Mouse (Mus musculus) lung, postnatal 0 days (tissue): ENCODE results near the gene Hyal1. TPM values are rescaled to one million over a fixed set of nuclear protein-coding genes. Genes with fewer than 3 reads are reported as not detected.

Experiments
- ATAC-seq: fragments of 200-750 bp; cut with Nextera tagmentation; 2 replicates; pipeline ENCODE4 v1.8.0; 2017; ENCODE audit warnings: moderate library complexity
- DNase-seq: peaks from one replicate; pipeline ENCODE4 v3.0.0-alpha.2; 2016; ENCODE audit warnings: low spot score
- H3K27ac ChIP-seq: fragments of 300-500 bp; sonication (generic); 2 replicates; pipeline ENCODE4 v1.5.1; 2014; ENCODE audit warnings: antibody characterized with exemption, mild to moderate bottlenecking, low read length, mixed read lengths
- H3K27me3 ChIP-seq: fragments of 300-500 bp; sonication (generic); replicated peaks from 2 replicates; pipeline ENCODE4 v1.6.1; 2014; ENCODE audit warnings: low read length, mixed read lengths; ENCODE audit not compliant: insufficient read depth
- H3K36me3 ChIP-seq: fragments of 300-500 bp; sonication (generic); 2 replicates; pipeline ENCODE4 v1.6.1; 2014; ENCODE audit warnings: low read length, mixed read lengths; ENCODE audit not compliant: insufficient read depth
- H3K4me1 ChIP-seq: fragments of 300-500 bp; sonication (generic); 2 replicates; pipeline ENCODE4 v1.6.1; 2014; ENCODE audit warnings: antibody characterized with exemption, low read depth, low read length, mixed read lengths; ENCODE audit not compliant: insufficient read depth
- H3K4me2 ChIP-seq: fragments of 300-500 bp; sonication (generic); replicated peaks from 2 replicates; pipeline ENCODE4 v1.6.1; 2014; ENCODE audit warnings: low read depth, mild to moderate bottlenecking, low read length, moderate library complexity, mixed read lengths
- H3K4me3 ChIP-seq: fragments of 300-500 bp; sonication (generic); 2 replicates; pipeline ENCODE4 v1.5.1; 2014; ENCODE audit warnings: low read depth, low read length
- H3K9ac ChIP-seq: fragments of 300-500 bp; sonication (generic); replicated peaks from 2 replicates; pipeline ENCODE4 v1.6.1; 2014; ENCODE audit warnings: low read depth, mild to moderate bottlenecking
- H3K9me3 ChIP-seq: fragments of 300-500 bp; sonication (generic); 2 replicates; pipeline ENCODE4 v1.6.1; 2016; ENCODE audit warnings: low read length, mixed read lengths
- CTCF ChIP-seq: IDR thresholded peaks from 2 replicates; pipeline ENCODE4 v1.5.1; 2016; ENCODE audit warnings: antibody characterized with exemption, mild to moderate bottlenecking
- EP300 ChIP-seq: IDR thresholded peaks from 2 replicates; pipeline ENCODE4 v1.6.1; 2016; ENCODE audit warnings: antibody characterized with exemption, mild to moderate bottlenecking, control low read depth
- WGBS: fragments of 180-500 bp; shearing (Covaris S2); extraction: QIAGEN DNeasy Blood & Tissue Kit; methylation state at CpG from one replicate; pipeline ENCODE4 v1.1.7; 2014; 5-methylcytosine and 5-hydroxymethylcytosine counted together
- polyA plus RNA-seq: library from polyadenylated mRNA; unstranded; fragments of >200 nt; fragmentation: Nextera tagmentation; extraction: Ambion mirVana; gene quantifications from 2 replicates; pipeline ENCODE4 v1.2.1, GENCODE M21; 2015

The Hyal1 gene
- polyA plus RNA-seq, 1 experiment from 2014 or later, result 11.0 TPM

DNA sequence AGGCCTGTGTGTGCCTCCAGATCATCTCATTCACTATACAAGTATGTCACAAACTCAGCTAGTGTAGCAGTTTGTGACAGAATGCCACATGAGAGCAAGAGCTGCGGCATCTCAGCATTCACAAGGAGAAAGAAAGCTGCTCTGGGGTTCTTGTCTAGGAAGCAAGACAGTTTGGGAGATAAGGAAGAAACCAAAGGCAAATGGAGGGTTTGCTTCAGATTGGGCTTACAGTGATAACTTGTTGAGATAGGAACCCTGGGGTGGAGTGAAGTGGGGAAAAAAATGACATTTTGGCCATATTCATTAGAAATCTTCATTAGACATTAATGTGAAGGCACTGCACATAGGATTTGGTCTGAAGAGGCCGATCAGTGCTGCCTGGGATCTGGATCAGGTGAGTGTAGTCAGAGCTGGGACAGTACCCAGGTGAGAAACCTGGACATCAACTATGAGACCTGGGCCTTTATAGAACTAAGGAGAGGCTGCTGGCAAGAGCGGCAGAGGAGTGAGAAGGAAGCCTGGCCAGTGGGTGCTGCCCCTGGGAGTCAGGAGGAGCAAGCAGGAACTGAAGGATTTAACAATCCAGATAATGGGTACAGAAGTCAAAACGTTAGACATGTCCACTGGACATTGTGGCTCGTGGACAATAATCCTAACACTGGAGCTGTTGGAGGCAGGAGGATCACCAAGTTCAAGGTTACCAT, 23.9 kb upstream of the Hyal1 start:
- Histone ChIP-seq H3K27ac (peak overlapping the region; percentile 82; the same call in 1 of the 2 replicates), H3K4me1 (peaks cover 36% of the 10 kb centered on the region), H3K27me3 (no peaks in the 10 kb centered on the region), H3K4me2 (peak overlapping the region; percentile 78), H3K9ac (no peak overlapping the region), H3K9me3 (no peaks in the 10 kb centered on the region), H3K4me3 (no peak overlapping the region), H3K36me3 (peaks cover 9% of the 10 kb centered on the region; the same call in 1 of the 2 replicates)
- 75% methylated on average over 5 of the region's 5 CpGs for WGBS
- ATAC-seq (no peak), DNase-seq (no peak)
- no peak for TF ChIP-seq EP300
- TF ChIP-seq CTCF, result no peak

DNA sequence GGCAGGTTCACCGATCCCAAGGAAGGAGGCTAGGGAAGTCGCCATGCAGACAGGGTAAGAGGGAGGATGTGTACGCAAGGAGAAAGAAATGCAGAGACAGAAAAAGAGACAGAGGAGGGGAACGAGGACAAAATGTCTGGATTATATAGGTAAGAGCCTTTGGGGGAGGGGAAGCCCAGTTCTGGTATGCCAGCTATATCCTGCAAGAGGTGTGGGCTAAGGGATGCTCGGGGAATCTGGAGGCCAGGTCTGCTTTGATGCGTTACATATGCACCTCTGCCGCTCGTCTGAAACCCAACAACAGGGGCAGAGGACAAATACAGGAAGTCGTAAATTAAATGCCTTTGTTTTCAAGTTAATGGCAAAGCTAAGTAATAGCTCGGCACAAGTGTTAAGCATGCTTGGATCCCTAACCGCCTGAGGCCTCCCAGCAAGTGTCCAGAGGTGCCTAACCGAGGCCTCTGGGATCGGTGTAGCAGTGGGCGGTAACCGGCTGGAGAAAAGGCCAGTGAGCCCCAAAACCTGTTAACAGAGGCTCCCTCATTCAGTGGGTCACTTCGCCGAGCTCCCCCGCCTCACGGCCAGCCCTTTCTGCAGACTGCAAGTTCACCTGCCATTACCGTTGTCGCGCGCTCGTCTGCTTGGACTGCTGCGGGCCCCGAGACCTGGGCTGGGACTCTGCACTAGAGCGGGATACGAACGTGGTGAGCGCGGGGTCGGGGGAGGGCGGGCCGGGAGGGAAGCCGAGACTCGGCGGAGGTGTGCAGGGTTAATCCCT, 23.0 kb upstream of the Hyal1 start:
- H3K27ac ChIP-seq, result peak overlapping the region; percentile 82
- peak overlapping the region; percentile 23; the same call in 1 of the 2 replicates for H3K9ac ChIP-seq
- ATAC-seq, result peak; percentile 14
- TF ChIP-seq CTCF (no peak), EP300 (no peak)
- DNase-seq, result no peak
- H3K9me3 ChIP-seq, result no peaks in the 10 kb centered on the region
- peaks cover 36% of the 10 kb centered on the region for H3K4me1 ChIP-seq
- peak overlapping the region; percentile 78 for H3K4me2 ChIP-seq
- 5% methylated on average over 36 of the region's 37 CpGs for WGBS
- no peaks in the 10 kb centered on the region for H3K27me3 ChIP-seq
- H3K36me3 ChIP-seq, result peaks cover 18% of the 10 kb centered on the region; the same call in 1 of the 2 replicates
- H3K4me3 ChIP-seq, result peak overlapping the region; percentile 79

GRCm38 (mm10) chr9:107554319-107554825, 22.4 kb upstream of the Hyal1 start:
- Histone ChIP-seq H3K9me3 (no peaks in the 10 kb centered on the region), H3K27me3 (no peaks in the 10 kb centered on the region), H3K36me3 (peaks cover 24% of the 10 kb centered on the region; the same call in 1 of the 2 replicates), H3K9ac (peak overlapping the region; percentile 72), H3K27ac (peak overlapping the region; percentile 99), H3K4me3 (peak overlapping the region; percentile 79), H3K4me2 (peak overlapping the region; percentile 78), H3K4me1 (peaks cover 36% of the 10 kb centered on the region)
- TF ChIP-seq EP300 (no peak; the same call in 1 of the 2 replicates), CTCF (peak; percentile 44; the same call in 1 of the 2 replicates)
- DNase-seq (peak; percentile 99), ATAC-seq (peak; percentile 90)
- WGBS, result 3% methylated on average over 50 of the region's 53 CpGs

DNA sequence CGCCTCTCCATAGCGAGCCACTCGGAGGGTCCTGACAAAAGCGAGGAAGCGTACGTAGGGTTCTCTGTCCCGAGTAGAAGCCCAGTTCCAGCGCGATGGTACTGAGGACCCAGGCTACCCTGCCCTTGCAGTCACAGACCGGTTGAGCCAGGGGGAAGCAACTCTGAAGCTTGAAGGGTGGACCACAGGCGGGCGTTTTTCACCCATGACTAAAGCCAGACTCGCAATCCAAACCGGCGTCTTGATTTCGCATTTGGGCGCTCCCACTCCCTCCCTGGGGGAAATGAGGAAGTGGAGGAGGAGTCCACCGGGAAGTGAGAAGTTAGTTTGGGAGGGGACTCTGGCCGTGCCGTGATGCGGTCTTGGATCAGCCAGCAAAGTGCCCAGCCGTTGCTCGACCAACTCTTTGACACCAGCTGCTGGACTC, 21.7 kb upstream of the Hyal1 start:
- peak overlapping the region; percentile 78 for H3K4me2 ChIP-seq
- peaks cover 30% of the 10 kb centered on the region; the same call in 1 of the 2 replicates for H3K36me3 ChIP-seq
- ATAC-seq, result peak; percentile 29
- peak overlapping the region; percentile 99 for H3K27ac ChIP-seq
- H3K9ac ChIP-seq, result peak overlapping the region; percentile 72
- DNase-seq, result peak; percentile 96
- TF ChIP-seq CTCF, result 0 out of 2 replicates have a peak, but pooled peaks have one; percentile 24
- 0 out of 2 replicates have a peak, but pooled peaks have one; percentile 17 for TF ChIP-seq EP300
- WGBS, result under 1% methylated on average over 22 of the region's 23 CpGs
- peak overlapping the region; percentile 79 for H3K4me3 ChIP-seq
- peaks cover 36% of the 10 kb centered on the region for H3K4me1 ChIP-seq
- H3K27me3 ChIP-seq, result no peaks in the 10 kb centered on the region
- H3K9me3 ChIP-seq, result no peaks in the 10 kb centered on the region

- H3K4me1 ChIP-seq, result peaks cover 36% of the 10 kb centered on the region
- no peaks in the 10 kb centered on the region for H3K9me3 ChIP-seq
- peak overlapping the region; percentile 78 for H3K4me2 ChIP-seq
Observed at GRCm38 (mm10) chr9:107555701-107556100, 21.0 kb upstream of the Hyal1 start.

GRCm38 (mm10) chr9:107556346-107556745, 20.4 kb upstream of the Hyal1 start:
- ATAC-seq, result no peak
- peaks cover 30% of the 10 kb centered on the region for H3K4me1 ChIP-seq
- no peaks in the 10 kb centered on the region for H3K9me3 ChIP-seq
- DNase-seq, result peak; percentile 55
- H3K27me3 ChIP-seq, result no peaks in the 10 kb centered on the region
- H3K9ac ChIP-seq, result no peak overlapping the region; the same call in 1 of the 2 replicates
- H3K4me2 ChIP-seq, result peak overlapping the region; percentile 78
- 42% methylated on average over 3 of the region's 3 CpGs for WGBS
- H3K4me3 ChIP-seq, result peak overlapping the region; percentile 79; the same call in 1 of the 2 replicates
- H3K27ac ChIP-seq, result peak overlapping the region; percentile 99; the same call in 1 of the 2 replicates
- TF ChIP-seq EP300 (no peak), CTCF (no peak)
- H3K36me3 ChIP-seq, result peaks cover 38% of the 10 kb centered on the region; the same call in 1 of the 2 replicates

More at GRCm38 (mm10) chr9:107555701-107556100, 21.0 kb upstream of the Hyal1 start:
- 30% methylated on average over 2 of the region's 2 CpGs for WGBS
- TF ChIP-seq EP300 (no peak), CTCF (no peak)
- Histone ChIP-seq H3K4me3 (peak overlapping the region; percentile 79), H3K36me3 (peaks cover 34% of the 10 kb centered on the region; the same call in 1 of the 2 replicates), H3K27ac (peak overlapping the region; percentile 99), H3K27me3 (no peaks in the 10 kb centered on the region), H3K9ac (peak overlapping the region; percentile 72)
- no peak for DNase-seq
- ATAC-seq, result no peak
